Mouse (Mus musculus): ENCODE measurements at regions not wholly inside any gene's neighbourhood (a gene's known extent, or its start where the extent isn't known, plus 50 kb on each side); places are given as distances from the start of the nearest gene placed in this dataset.

DNA sequence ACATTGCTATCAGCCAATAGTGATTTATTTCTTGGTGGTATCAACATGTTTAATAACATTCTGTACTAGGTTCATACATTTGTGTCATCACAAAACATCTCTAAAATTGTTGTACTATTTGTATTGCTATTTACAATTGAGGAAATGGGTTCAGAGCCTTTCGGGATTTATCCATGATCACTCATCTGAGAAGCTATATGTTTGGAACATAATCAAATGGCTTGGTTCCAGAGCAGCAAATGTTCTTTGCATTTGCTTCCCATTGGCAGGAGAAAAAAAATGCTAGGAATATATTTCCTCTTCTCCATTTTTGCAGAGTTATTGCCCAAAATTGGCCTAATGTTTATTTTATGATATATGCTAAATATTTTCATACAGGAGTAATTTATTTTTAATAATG is 537.3 kb downstream of the Olfm4 start:
- TF ChIP-seq CTCF (conservative IDR thresholded peaks at IDR 0.05; ENCODE audit: low read length) (no peak), NANOG (IDR thresholded peaks at IDR 0.05; ENCODE audit: borderline replicate concordance, low read length) (no peak), POU5F1 (IDR thresholded peaks at IDR 0.05; ENCODE audit: borderline replicate concordance, low read length) (no peak)
